Mouse (Mus musculus): ENCODE measurements at regions not wholly inside any gene's neighbourhood (a gene's known extent, or its start where the extent isn't known, plus 50 kb on each side); places are given as distances from the start of the nearest gene placed in this dataset.
A peak's percentile ranks its signal among the peaks of the same experiment; 100 is the strongest.
"Not testable (repeated sequence)": the region's sequence is repeated elsewhere in the genome, so short reads cannot be mapped to it uniquely, and the experiment has no call there.

- no peak for DNase-seq (ENCODE audit: extremely low spot score in 1 of 2, low spot score in 2 of 2)
- intact Hi-C loops (cut with DNase I), result no loop called here
These were observed 163.2 kb upstream of the Zfp637 start for GRCm38 (mm10) chr6:117677821-117678220.

DNA sequence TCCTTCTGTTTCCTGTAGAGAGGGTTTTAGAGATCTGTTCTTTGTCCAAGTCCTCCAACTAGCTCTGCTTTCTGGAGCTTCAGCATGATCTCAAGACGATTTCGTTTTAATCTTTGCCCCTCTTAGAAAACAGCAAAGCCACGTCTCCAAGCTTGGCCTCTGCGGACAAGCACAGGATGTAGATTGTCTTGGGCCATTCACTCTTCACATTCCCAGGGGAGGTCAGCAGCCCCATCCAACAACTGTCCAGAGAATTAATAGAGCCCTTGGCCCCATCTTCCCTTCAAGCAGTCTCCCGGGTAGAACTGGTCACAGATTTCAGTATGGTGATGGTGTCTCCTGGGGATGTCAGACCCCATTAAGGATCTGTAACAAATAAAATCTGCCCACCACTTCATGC lies 162.7 kb upstream of the Zfp637 start:
- intact Hi-C loops (cut with DNase I), result no loop called here
- no peak for DNase-seq (ENCODE audit: extremely low spot score in 1 of 2, low spot score in 2 of 2)

DNA sequence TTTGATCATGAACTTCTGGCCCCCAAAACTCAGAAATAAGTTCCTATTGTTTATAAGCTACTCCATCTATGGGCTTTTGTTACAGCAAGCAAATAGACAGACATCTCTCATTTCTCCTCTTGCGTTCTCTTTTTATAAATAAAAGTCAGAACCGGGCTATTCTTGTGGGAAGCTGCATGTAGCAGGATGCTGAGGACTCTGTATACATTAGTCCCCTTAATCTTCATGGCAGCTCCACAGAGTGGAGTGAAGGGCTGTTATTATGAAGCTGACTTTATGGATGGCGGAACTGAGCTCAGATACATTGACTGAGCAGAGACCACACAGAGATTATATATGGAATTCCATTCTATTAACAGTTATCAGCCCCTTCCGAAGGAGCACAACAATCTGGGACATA lies 162.1 kb upstream of the Zfp637 start:
- intact Hi-C loops (cut with DNase I), result no loop called here
- DNase-seq (ENCODE audit: extremely low spot score in 1 of 2, low spot score in 2 of 2), result no peak

GRCm38 (mm10) chr6:117686212-117686611 lies 154.8 kb upstream of the Zfp637 start:
- DNase-seq (ENCODE audit: extremely low spot score in 1 of 2, low spot score in 2 of 2), result no peak
- intact Hi-C loops (cut with DNase I), result no loop called here

DNA sequence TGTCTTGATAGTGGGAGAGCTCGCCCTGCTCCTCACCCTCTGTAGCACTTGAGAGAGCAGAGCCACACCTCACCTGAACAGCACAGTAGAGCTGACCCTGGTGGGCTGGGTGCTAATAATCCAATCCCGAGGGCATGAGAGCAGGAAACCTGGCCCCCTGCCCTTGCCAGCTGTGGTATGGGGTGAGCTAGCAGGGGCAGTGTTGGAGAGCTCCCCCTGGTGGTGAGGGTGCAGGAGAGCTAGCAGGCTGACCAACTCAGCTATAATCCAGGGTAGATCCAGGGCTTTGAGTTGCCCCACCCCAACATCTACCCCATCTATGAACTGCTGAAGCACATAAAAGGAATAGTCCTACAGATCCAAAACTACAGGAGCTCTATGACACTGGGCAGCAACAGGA lies 153.9 kb upstream of the Zfp637 start:
- DNase-seq (ENCODE audit: extremely low spot score in 1 of 2, low spot score in 2 of 2), result peak in 1 of 2 experiments; percentile 51
- intact Hi-C loops (cut with DNase I), result no loop called here

DNA sequence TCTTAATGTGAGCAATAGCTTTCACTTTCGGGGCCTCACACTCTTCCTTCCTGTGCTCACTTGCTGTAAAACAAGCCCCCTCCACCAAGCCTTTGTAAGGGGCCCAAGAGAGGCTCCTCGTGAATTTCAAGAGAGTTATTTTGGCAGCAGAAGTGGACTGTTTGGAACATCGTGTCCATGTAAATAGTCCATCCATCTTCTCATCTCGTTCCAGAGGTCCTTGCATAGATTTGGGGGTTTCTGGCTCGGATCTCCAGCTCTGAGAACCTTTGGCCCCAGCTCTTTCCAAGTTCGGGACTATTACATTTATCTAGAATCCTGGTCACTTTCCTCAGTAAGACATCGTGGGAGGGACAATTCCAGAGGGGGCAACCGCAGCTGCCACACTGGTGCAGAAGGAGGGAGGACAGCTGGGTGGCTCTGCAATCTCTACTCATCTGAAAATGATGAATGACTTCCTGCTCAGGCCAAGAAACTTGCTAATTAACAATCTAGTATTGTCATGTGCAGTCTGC lies 152.3 kb upstream of the Zfp637 start:
- no peak for DNase-seq (ENCODE audit: extremely low spot score in 1 of 2, low spot score in 2 of 2)

DNA sequence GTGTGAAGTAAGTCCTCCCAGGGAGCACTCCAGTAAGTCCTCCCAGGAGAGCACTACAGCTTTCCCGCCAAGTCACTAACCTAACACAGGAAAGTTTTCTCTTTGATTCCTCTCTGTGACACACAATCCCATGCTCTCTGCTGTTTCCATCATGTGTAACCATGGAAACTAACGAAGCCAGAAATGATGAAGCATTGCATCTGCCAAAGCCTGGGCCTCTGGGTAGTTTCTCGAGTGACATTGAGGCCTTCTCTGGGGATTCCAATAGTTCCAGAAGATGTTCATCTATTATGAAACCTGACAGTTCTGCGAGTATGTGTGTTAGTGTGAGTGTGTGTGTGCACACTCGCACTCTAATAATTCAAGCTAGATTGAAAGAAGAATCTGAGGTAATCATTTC lies 140.7 kb upstream of the Zfp637 start:
- intact Hi-C loops (cut with DNase I), result no loop called here
- DNase-seq (ENCODE audit: extremely low spot score in 1 of 2, low spot score in 2 of 2), result no peak

More for the DNA sequence above, 152.3 kb upstream of the Zfp637 start:
- intact Hi-C loops (cut with DNase I), result no loop called here

- DNase-seq (ENCODE audit: extremely low spot score in 1 of 2, low spot score in 2 of 2), result no peak
- intact Hi-C loops (cut with DNase I), result no loop called here
These were observed 139.4 kb upstream of the Zfp637 start for GRCm38 (mm10) chr6:117701547-117701946.

DNA sequence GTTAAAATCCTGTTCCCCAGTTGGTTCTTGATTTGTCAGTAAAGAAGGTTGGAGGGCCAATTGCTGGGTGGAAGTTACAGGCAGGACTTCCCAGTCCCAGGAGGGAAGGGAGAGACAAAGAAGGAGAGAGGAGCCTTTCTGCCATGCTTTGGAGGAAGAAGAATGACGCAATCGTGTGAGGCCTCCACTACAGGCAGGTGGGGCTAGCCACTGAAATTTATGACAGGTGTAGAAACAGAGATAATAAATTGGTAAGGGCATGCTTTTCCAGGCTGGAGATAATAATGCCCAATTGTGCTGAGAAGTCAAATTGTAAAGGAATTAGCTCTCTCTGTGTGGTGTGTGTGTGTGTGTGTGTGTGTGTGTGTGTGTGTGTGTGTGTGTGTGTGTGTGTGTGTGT lies 135.0 kb upstream of the Zfp637 start:
- intact Hi-C loops (cut with DNase I), result no loop called here

DNA sequence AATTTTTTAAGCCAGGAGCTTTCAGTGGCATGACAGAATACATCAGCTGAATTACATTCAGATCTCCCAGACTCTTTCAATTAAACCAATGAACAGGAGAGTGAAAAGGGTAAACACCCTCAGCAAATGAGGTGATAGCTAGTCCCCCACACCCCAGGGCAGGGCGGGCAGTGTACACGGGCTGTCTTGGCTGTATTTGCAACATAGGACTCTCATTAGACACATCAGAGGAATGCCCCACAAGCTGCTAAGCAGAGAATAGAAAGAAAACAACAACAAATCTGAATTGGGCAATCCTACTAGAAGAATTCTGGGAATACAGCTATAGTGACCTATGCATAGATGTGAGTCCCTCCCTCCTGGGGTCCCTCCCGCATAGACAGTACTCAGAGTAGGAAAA lies 131.8 kb upstream of the Zfp637 start:
- intact Hi-C loops (cut with DNase I), result no loop called here
- DNase-seq (ENCODE audit: extremely low spot score in 1 of 2, low spot score in 2 of 2), result no peak

More for the DNA sequence above, 135.0 kb upstream of the Zfp637 start:
- DNase-seq (ENCODE audit: extremely low spot score in 1 of 2, low spot score in 2 of 2), result no peak

GRCm38 (mm10) chr6:117715056-117715777 lies 125.8 kb upstream of the Zfp637 start:
- intact Hi-C loops (cut with DNase I), result no loop called here
- no peak for DNase-seq (ENCODE audit: extremely low spot score in 1 of 2, low spot score in 2 of 2)

GRCm38 (mm10) chr6:117716422-117716821 lies 124.6 kb upstream of the Zfp637 start:
- DNase-seq (ENCODE audit: extremely low spot score in 1 of 2, low spot score in 2 of 2); intact Hi-C loops (cut with DNase I): not testable (repeated sequence)

DNA sequence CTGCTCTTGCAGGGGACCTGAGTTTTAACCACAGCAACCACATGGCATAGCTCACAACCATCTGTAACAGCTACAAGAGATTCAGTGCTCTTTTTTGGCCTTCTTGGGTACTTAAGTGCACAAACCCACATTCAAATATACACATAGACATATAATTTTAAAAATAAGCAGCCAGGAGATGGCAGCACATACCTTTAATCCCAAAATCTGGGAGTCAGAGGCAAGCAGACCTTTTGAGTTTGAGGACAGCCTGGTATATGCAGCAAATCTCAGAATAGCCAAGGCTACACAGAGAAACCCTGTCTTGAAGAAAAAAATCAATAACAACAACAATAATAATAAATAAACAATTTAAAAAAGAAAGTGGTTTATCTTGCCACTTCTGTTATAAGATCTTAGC lies 88.6 kb upstream of the Zfp637 start:
- not testable (repeated sequence) for DNase-seq (ENCODE audit: extremely low spot score in 1 of 2, low spot score in 2 of 2)
- intact Hi-C loops (cut with DNase I), result loop anchor here (5.0 kb wide), 1 partner anchor 585 kb away; the partner anchor contains the start of gene Cxcl12

DNA sequence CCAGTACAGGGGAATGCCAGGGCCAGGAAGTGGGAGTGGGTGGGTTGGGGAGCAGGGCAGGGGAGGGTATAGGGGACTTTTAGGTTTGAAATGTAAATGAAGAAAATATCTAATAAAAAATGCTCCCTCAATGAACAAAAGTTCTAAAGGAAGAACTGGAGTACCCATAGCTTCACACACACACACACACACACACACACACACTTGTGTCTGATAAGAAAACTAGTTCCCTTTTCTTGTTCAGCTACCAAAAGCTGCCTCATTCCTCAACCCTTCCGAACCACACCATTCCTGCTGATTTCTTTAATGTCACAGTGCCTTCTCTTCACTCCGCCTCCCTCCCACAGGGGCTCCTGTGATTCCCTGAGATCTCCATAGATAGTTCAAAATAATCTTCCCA lies 85.3 kb upstream of the Zfp637 start:
- intact Hi-C loops (cut with DNase I), result loop anchor here (5.0 kb wide), 1 partner anchor 72 kb away; no protein-coding TSS in a partner anchor
- DNase-seq (ENCODE audit: extremely low spot score in 1 of 2, low spot score in 2 of 2), result not testable (repeated sequence)

DNA sequence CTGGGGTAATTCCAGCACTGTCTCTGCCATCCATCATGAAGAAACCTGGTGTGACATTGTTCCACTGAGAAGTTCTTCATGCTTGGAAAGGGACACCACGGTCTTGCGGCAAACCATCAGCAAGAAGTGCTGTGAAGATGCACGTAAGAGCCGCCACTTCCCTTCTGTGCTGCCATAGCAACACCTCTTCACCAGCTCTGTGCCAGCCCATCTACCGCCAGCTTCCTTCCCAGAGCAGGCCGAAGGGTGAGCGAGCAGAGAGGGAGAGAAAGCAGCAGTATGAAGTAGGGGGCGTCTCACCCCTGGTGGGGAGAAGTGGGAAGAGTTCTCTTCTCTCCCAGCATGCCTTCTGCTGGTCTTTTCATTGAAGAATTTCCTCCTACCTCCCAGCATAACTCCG lies 84.8 kb upstream of the Zfp637 start:
- intact Hi-C loops (cut with DNase I), result loop anchor here (5.0 kb wide), 1 partner anchor 71 kb away; no protein-coding TSS in a partner anchor
- DNase-seq (ENCODE audit: extremely low spot score in 1 of 2, low spot score in 2 of 2), result no peak

- peak in 1 of 2 experiments; percentile 61 for DNase-seq (ENCODE audit: extremely low spot score in 1 of 2, low spot score in 2 of 2)
- intact Hi-C loops (cut with DNase I), result loop anchor here (5.0 kb wide), 1 partner anchor 69 kb away; no protein-coding TSS in a partner anchor
These were observed 82.5 kb upstream of the Zfp637 start for GRCm38 (mm10) chr6:117758516-117758915.

DNA sequence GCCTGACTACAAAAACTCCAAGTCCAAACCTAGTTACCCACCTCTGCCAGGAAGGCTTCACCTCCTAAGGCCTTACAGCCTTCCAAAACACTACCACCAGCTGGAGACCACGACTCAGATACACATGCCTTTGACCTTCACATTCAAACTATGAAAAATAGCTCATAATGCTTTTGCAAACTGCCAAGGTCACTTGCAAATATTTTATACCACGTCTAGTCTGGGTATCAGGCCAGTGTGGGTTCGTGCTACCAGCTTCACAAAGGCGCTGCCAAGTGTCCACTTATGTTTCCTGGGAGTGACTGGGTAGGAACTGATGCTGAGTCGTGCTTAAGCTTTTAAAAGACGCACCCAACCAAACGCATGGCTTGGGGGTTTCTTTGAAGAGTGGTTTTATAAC lies 69.5 kb upstream of the Zfp637 start:
- no peak for DNase-seq (ENCODE audit: extremely low spot score in 1 of 2, low spot score in 2 of 2)
- intact Hi-C loops (cut with DNase I), result no loop called here

GRCm38 (mm10) chr6:117772396-117772795 lies 68.6 kb upstream of the Zfp637 start:
- peak in 1 of 2 experiments; percentile 29 for DNase-seq (ENCODE audit: extremely low spot score in 1 of 2, low spot score in 2 of 2)
- intact Hi-C loops (cut with DNase I), result no loop called here

DNA sequence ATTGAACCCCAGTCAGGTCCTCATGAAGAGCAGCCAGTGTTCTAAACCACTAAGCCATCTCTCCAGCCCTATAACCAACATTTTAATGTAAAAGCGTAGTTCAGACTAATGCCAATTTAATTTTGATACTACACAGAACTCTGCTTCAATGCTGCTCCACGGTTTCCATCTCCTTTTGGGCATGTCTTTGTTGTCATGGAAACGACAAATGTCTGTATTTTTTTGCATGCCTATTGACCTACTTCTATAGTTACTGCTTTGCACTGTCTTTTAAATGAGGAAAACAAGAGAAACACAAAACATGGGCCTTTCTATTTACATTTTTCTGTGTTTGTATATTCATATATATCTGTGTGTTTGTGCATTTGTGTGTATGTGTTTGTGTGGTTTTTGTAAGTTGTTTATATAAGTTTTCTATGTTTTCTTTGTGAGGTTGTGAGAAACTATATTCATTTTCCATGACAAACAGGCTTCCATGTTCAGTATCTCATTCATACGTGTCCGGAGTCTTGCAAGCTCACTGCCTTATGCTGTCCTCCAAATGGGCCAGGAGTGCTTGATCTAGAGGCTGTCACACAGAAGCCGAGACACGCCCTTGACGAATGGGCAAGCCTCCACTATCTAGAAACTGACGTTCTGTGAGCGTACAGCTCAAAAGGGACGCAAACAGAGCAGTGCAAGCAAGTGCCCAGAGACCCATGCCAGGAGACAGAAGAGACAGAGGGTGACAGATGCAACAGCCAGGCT lies 65.5 kb upstream of the Zfp637 start:
- DNase-seq (ENCODE audit: extremely low spot score in 1 of 2, low spot score in 2 of 2), result no peak
- intact Hi-C loops (cut with DNase I), result no loop called here

DNA sequence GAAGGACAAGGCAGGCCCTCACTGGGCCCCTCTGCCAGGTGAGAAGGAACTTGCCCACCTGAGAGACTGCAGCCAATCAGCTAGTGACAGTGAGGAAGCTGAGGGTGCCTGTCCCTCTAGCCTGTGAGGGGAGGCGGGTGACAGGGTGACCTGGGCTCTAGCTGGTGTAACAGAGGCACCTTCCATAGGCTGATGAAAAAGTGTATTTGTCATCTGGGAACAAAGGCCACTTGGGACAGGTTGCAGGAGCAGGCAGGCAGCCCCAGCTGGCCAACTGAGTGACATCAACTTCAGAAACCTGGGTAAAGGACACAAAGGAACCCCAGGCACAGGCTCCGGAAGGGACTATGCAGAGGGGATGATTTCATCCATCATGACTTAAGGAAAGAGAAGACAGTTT lies 63.0 kb upstream of the Zfp637 start:
- no peak for DNase-seq (ENCODE audit: extremely low spot score in 1 of 2, low spot score in 2 of 2)
- intact Hi-C loops (cut with DNase I), result no loop called here
